Mouse (Mus musculus): ENCODE measurements around the gene Susd1. TPM values are rescaled to one million over a fixed set of nuclear protein-coding genes. Genes with fewer than 3 reads are reported as not detected.

Susd1 gene
- polyA plus RNA-seq (2014; fragmentation: Illumina TruSeq; extraction: RNeasy Lipid Tissue Mini Kit (QIAGEN cat#74804); ENCODE audit: low read depth, low replicate concordance) = 6.3 TPM

DNA sequence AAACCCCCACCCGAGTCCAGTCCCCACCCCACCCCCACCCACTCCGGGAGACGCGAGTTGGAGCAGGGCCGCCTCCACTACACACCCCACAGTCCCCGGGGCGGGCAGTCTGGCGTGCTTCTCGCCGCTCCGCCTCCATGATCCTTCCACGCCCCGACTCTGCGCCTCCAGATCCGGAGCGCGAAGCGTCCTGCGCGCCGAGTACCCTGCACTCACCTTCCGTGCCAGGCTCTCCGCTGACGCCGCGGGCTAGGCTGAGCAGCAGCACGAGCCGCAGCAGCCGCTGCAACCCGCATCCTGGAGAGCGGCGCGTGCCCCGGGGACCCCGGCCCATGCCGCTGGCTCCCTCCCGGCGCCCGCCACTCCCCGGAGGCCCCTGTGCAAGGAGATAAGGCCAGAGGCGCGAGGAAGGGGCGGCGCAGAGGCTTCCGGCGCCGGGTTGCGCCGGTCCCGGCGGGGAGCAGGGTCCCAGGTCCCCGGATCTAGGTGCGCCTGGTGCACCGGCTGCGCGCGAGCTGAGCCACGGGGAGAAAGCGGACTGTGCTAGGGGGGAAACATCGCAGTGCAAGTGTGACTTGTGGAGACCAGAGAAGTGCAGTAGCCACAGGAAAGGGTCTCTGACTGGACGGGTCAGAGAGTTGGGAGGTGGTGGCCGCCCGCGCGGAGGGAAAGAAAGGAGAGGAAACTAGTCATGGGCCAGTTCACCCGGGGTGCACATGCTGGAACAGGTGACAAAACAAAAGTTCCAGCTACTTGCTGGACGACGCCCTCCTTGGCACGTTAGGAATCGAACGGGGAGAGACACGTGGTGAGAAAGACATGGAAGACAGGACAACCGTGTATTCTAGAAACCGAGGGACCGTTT lies at the start of gene Susd1:
Gene Susd1 (minus strand): TSS at position 644 of the 865 bp plus-strand sequence.

Other genes with a start within 250 kb of the Susd1 start
- gene Ugcg, start 249.4 kb downstream of the Susd1 start, polyA plus RNA-seq (2014; fragmentation: Illumina TruSeq; extraction: RNeasy Lipid Tissue Mini Kit (QIAGEN cat#74804); ENCODE audit: low read depth, low replicate concordance) = 22.6 TPM
- 29.5 TPM for gene Ptbp3, start 110.7 kb upstream of the Susd1 start, polyA plus RNA-seq (2014; fragmentation: Illumina TruSeq; extraction: RNeasy Lipid Tissue Mini Kit (QIAGEN cat#74804); ENCODE audit: low read depth, low replicate concordance)
- gene Hsdl2, start 142.9 kb upstream of the Susd1 start, polyA plus RNA-seq (2014; fragmentation: Illumina TruSeq; extraction: RNeasy Lipid Tissue Mini Kit (QIAGEN cat#74804); ENCODE audit: low read depth, low replicate concordance) = 222 TPM
- gene E130308A19Rik, start 187.6 kb upstream of the Susd1 start, polyA plus RNA-seq (2014; fragmentation: Illumina TruSeq; extraction: RNeasy Lipid Tissue Mini Kit (QIAGEN cat#74804); ENCODE audit: low read depth, low replicate concordance) = 3.8 TPM

Measured in testis, adult 10 weeks (tissue).